Mouse (Mus musculus) lung, postnatal 0 days (tissue): ENCODE data around the gene 4930519P11Rik.

Experiments used
- CTCF ChIP-seq: IDR thresholded peaks from 2 replicates; pipeline ENCODE4 v1.5.1; 2016; ENCODE audit warnings: antibody characterized with exemption, mild to moderate bottlenecking
- EP300 ChIP-seq: IDR thresholded peaks from 2 replicates; pipeline ENCODE4 v1.6.1; 2016; ENCODE audit warnings: antibody characterized with exemption, mild to moderate bottlenecking, control low read depth

- TF ChIP-seq CTCF (no peak), EP300 (no peak)
Measured at GRCm38 (mm10) chr2:154639115-154639514, 25.9 kb upstream of the 4930519P11Rik start.
